Mouse (Mus musculus) liver, embryonic 16.5 days (tissue): ENCODE data around the gene Mical3. TPM values are rescaled to one million over a fixed set of nuclear protein-coding genes. Genes with fewer than 3 reads are reported as not detected.
"Not testable (repeated sequence)": the region's sequence is repeated elsewhere in the genome, so short reads cannot be mapped to it uniquely, and the experiment has no call there.

ENCODE experiments used
- ATAC-seq: fragments of 200-750 bp; cut with Nextera tagmentation; 2 replicates; pipeline ENCODE4 v1.8.0; 2017; ENCODE audit warnings: low read depth, mild to moderate bottlenecking, moderate number of reproducible peaks, moderate library complexity
- H3K27ac ChIP-seq: fragments of 300-500 bp; sonication (generic); 2 replicates; pipeline ENCODE4 v1.5.1; 2014; ENCODE audit warnings: mild to moderate bottlenecking, low read length
- H3K27me3 ChIP-seq: fragments of 300-500 bp; sonication (generic); 2 replicates; pipeline ENCODE4 v1.6.1; 2014; ENCODE audit warnings: low read depth, low read length, mixed read lengths; ENCODE audit not compliant: control insufficient read depth, insufficient read depth
- H3K36me3 ChIP-seq: fragments of 300-500 bp; sonication (generic); 2 replicates; pipeline ENCODE4 v1.6.1; 2014; ENCODE audit warnings: mild to moderate bottlenecking; ENCODE audit not compliant: control insufficient read depth, insufficient read depth
- H3K4me1 ChIP-seq: fragments of 300-500 bp; sonication (generic); 2 replicates; pipeline ENCODE4 v1.6.1; 2014; ENCODE audit warnings: low read depth, low read length, mixed read lengths; ENCODE audit not compliant: control insufficient read depth
- H3K4me2 ChIP-seq: fragments of 300-500 bp; sonication (generic); 2 replicates; pipeline ENCODE4 v1.6.1; 2014; ENCODE audit warnings: low read depth, low read length, mixed read lengths
- H3K4me3 ChIP-seq: fragments of 300-500 bp; sonication (generic); 2 replicates; pipeline ENCODE4 v1.5.1; 2014; ENCODE audit warnings: low read depth, mild to moderate bottlenecking, low read length
- H3K9ac ChIP-seq: fragments of 300-500 bp; sonication (generic); 2 replicates; pipeline ENCODE4 v1.6.1; 2014; ENCODE audit warnings: low read depth, low read length
- H3K9me3 ChIP-seq: fragments of 300-500 bp; sonication (generic); replicated peaks from 2 replicates; pipeline ENCODE4 v1.6.1; 2016; ENCODE audit warnings: low read length; ENCODE audit not compliant: control insufficient read depth
- WGBS: fragments of 180-500 bp; shearing (Covaris S2); extraction: QIAGEN DNeasy Blood & Tissue Kit; methylation state at CpG from one replicate; pipeline ENCODE4 v1.1.7; 2014; ENCODE audit not compliant: insufficient replicate concordance; 5-methylcytosine and 5-hydroxymethylcytosine counted together
- polyA plus RNA-seq: library from polyadenylated mRNA; unstranded; fragments of >200 nt; fragmentation: Nextera tagmentation; extraction: Ambion mirVana; gene quantifications from 2 replicates; pipeline ENCODE4 v1.2.1, GENCODE M21; 2015

Mical3 gene
- polyA plus RNA-seq, 1 experiment from 2014 or later, result 9.2 TPM

DNA sequence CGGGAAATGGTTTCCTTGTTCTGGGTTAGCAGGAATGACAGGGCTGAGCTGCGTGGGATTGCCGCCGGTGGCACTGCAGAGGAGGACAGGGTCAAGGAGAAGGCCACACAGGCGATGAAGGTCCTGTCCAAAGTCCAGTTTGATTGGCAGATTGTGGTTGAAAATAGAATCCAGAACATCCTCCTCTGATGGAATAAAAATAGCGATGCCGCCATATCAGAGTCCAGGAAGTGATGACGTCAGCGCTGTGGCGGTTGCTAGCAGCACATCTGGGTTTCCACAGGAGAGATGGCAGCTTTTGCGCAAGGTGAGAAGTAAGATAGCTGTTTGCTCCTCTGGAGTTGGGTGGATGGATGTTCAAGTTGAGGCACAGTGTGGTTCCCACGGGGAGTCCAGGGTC lies 198.2 kb downstream of the Mical3 start:
- Histone ChIP-seq H3K27me3 (no peaks in the 10 kb centered on the region), H3K4me1 (peaks cover 9% of the 10 kb centered on the region), H3K36me3 (0 out of 2 replicates have a peak, but pooled peaks cover 5% of the 10 kb centered on the region), H3K4me2 (no peak overlapping the region), H3K4me3 (no peak overlapping the region), H3K9me3 (no peaks in the 10 kb centered on the region), H3K9ac (no peak overlapping the region), H3K27ac (no peak overlapping the region)
- no peak for ATAC-seq
- 62% methylated on average over 12 of the region's 12 CpGs for WGBS

- H3K4me1 ChIP-seq, result peaks cover 14% of the 10 kb centered on the region
- H3K4me3 ChIP-seq, result no peak overlapping the region
- no peak overlapping the region for H3K27ac ChIP-seq
- H3K36me3 ChIP-seq, result 0 out of 2 replicates have a peak, but pooled peaks cover 5% of the 10 kb centered on the region
- H3K9ac ChIP-seq, result no peak overlapping the region
- H3K4me2 ChIP-seq, result no peak overlapping the region
- H3K9me3 ChIP-seq, result no peaks in the 10 kb centered on the region
- ATAC-seq, result peak; percentile 37; the same call in 1 of the 2 replicates
- no peaks in the 10 kb centered on the region for H3K27me3 ChIP-seq
- 53% methylated on average over 6 of the region's 6 CpGs for WGBS
These were observed 200.1 kb downstream of the Mical3 start for GRCm38 (mm10) chr6:120930450-120931306.

DNA sequence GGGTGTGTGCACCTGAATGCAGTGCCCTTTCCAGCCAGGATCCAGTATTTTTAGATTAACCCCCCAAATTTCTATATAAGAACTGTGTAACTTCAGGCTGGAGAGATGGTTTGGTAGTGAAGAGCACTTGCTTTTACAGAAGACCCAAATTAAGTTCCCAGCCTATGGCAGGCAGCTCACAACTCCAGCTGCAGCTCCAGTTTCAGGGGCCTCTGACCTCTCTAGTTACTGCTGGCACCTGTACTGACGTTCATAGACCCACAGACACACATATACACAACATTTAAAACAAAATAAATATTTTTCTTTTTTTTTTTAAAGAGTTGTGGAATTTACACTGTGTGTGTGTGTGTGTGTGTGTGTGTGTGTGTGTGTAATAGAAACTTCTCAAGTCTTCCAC lies 201.4 kb downstream of the Mical3 start:
- Histone ChIP-seq H3K27me3 (no peaks in the 10 kb centered on the region), H3K9me3 (no peaks in the 10 kb centered on the region), H3K4me1 (peaks cover 14% of the 10 kb centered on the region), H3K4me3 (no peak overlapping the region), H3K9ac (no peak overlapping the region), H3K4me2 (no peak overlapping the region), H3K36me3 (0 out of 2 replicates have a peak, but pooled peaks cover 5% of the 10 kb centered on the region), H3K27ac (no peak overlapping the region)
- 42% methylated on average over 1 of the region's 1 CpGs for WGBS
- ATAC-seq, result no peak

- no peaks in the 10 kb centered on the region for H3K9me3 ChIP-seq
- H3K27me3 ChIP-seq, result no peaks in the 10 kb centered on the region
- no peak overlapping the region for H3K4me3 ChIP-seq
- WGBS, result 77% methylated on average over 3 of the region's 3 CpGs
- no peak overlapping the region for H3K4me2 ChIP-seq
- peak; percentile 17; the same call in 1 of the 2 replicates for ATAC-seq
- H3K36me3 ChIP-seq, result 0 out of 2 replicates have a peak, but pooled peaks cover 5% of the 10 kb centered on the region
- H3K4me1 ChIP-seq, result peaks cover 14% of the 10 kb centered on the region
- no peak overlapping the region for H3K27ac ChIP-seq
- no peak overlapping the region for H3K9ac ChIP-seq
These were observed 203.0 kb downstream of the Mical3 start for GRCm38 (mm10) chr6:120927765-120928164.

DNA sequence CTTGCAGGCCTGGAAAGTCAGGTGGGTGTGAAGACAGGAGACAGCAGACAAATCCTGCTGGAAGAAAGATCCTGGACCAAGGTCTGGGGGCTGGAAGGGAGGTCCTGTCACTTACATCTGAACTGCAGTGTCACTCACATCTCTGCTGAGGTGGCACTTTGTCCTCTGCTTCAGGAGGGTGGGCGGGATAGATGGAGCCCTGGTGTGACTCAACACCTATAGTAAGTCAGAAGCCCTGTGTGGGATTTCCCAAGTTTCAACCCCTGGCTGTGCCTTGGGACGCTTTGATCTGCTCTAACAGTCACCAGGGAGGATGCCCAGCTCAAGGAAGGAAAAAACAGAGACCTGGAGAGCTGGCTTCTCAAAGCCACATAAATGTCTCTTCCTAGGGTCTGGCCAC lies 203.9 kb downstream of the Mical3 start:
- no peak for ATAC-seq
- no peak overlapping the region for H3K9ac ChIP-seq
- H3K27me3 ChIP-seq, result no peaks in the 10 kb centered on the region
- H3K9me3 ChIP-seq, result no peaks in the 10 kb centered on the region
- H3K4me1 ChIP-seq, result peaks cover 14% of the 10 kb centered on the region
- H3K4me2 ChIP-seq, result no peak overlapping the region
- no peak overlapping the region for H3K4me3 ChIP-seq
- no peak overlapping the region for H3K27ac ChIP-seq
- WGBS, result 59% methylated on average over 2 of the region's 2 CpGs
- no peaks in the 10 kb centered on the region for H3K36me3 ChIP-seq

DNA sequence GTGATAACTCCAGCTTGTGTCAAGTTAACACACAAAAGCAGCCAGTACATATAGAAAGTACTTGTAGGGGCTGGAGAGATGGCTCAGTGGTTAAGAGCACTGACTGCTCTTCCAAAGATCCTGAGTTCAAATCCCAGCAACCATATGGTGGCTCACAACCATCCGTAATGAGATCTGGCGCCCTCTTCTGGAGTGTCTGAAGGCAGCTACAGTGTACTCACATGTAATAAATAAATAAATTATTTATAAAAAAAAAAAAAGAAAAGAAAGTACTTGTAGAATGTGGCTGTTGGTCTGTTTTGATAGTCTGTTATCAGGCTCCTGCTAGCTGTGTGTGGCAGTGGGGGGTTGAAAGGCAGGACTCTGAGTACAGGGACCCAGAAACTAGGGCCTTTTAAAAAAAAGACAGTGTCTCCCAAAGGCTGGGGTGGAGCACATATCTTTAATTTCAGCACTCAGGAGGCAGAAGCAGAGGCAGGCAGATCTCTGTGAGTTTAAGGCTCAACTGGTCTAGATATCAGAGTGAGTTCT lies 205.9 kb downstream of the Mical3 start:
- peak; percentile 53 for ATAC-seq
- H3K4me2 ChIP-seq, H3K9ac ChIP-seq, H3K4me1 ChIP-seq, H3K27ac ChIP-seq, H3K27me3 ChIP-seq, H3K36me3 ChIP-seq, H3K4me3 ChIP-seq, H3K9me3 ChIP-seq: not testable (repeated sequence)
- WGBS, result 59% methylated on average over 2 of the region's 2 CpGs

DNA sequence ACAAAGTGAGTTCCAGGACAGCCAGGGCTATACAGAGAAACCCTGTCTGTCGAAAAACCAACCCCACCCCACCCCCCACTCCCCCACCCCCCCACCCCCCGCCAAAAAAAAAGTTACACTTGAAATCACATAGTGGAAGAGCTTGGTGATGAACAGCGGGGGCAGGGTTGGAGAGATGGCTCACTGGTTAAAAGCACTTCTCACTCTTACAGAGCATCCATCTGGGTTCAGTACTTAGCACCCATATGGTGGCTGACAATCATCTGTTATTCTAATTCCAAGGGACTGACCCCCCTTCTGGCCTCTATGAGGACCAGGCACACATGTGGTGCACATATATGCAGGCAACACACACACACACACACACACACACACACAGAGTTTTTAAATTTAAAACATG lies 212.8 kb downstream of the Mical3 start:
- H3K27me3 ChIP-seq, result no peaks in the 10 kb centered on the region
- H3K36me3 ChIP-seq, result no peaks in the 10 kb centered on the region
- no peak overlapping the region for H3K9ac ChIP-seq
- no peak overlapping the region for H3K27ac ChIP-seq
- H3K4me1 ChIP-seq, result peaks cover 38% of the 10 kb centered on the region
- ATAC-seq, result no peak
- 39% methylated on average over 3 of the region's 3 CpGs for WGBS
- H3K4me3 ChIP-seq, result no peak overlapping the region
- no peak overlapping the region for H3K4me2 ChIP-seq
- no peaks in the 10 kb centered on the region for H3K9me3 ChIP-seq

- H3K4me2 ChIP-seq, result peak overlapping the region; percentile 97
- WGBS, result 28% methylated on average over 9 of the region's 14 CpGs
- peak overlapping the region; percentile 70 for H3K4me3 ChIP-seq
- ATAC-seq, result peak; percentile 26
- H3K9ac ChIP-seq, result peak overlapping the region; percentile 66
- H3K9me3 ChIP-seq, H3K36me3 ChIP-seq, H3K27me3 ChIP-seq, H3K27ac ChIP-seq: not testable (repeated sequence)
- H3K4me1 ChIP-seq, result peaks cover 45% of the 10 kb centered on the region
These were observed 213.6 kb downstream of the Mical3 start for GRCm38 (mm10) chr6:120916972-120917881.
